Mouse (Mus musculus): ENCODE results near the gene Fbxl8.
"Not testable (repeated sequence)": the region's sequence is repeated elsewhere in the genome, so short reads cannot be mapped to it uniquely, and the experiment has no call there.

Gene Fbxl8

DNA sequence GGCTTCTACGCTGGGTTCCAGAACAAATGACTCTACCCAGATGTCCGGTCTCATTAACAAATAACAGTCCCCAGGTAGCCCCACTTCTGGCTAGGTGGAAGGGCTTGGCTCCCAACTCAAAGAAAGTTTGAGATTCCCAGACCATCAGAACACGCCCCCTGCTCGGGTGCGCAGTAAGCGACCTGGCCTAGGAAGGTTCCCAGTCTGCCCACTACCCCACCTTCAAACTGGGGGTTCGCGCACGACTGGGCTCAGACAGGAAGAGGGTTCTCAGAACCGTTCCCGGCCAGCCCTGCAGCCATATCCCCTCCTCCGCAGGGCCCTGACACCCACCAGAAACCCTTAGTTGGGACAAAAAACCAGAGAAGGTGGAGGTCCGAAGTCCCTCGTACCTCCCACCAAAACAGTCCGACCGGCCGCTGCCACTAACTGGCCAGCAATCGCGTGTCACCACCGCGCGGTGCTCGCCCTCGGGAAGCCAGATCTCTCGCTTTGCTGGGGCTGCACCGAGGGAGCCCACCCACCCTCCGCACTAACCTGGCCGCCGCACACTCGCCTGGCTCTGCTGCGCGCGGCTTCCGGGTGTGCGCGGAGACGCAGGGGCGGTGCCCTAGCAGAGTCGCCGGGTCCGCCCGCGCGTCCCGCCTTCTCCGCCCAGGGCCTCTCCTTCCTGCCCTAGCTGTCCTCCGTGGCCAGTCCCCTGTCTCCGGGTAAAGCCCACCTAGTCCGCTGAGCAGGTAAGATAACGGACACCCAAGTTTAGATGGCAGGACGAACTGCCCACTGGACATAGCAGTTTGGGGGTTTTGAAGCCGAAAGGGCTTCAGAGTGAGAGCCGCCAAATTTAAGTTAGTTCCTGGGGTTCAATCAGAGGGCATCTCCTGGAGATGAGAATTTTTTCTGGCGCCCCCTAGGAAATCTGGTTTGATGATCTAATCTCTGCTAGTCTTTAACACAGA lies at the start of gene Fbxl8, which contains the start of gene Tradd:
Gene Fbxl8, plus strand, starts transcription at position 625 of the 959 bp plus-strand sequence.
Gene Tradd, minus strand, starts transcription at position 586 of the 959 bp plus-strand sequence.
- no peak for DNase-seq (ENCODE audit: low spot score)

DNA sequence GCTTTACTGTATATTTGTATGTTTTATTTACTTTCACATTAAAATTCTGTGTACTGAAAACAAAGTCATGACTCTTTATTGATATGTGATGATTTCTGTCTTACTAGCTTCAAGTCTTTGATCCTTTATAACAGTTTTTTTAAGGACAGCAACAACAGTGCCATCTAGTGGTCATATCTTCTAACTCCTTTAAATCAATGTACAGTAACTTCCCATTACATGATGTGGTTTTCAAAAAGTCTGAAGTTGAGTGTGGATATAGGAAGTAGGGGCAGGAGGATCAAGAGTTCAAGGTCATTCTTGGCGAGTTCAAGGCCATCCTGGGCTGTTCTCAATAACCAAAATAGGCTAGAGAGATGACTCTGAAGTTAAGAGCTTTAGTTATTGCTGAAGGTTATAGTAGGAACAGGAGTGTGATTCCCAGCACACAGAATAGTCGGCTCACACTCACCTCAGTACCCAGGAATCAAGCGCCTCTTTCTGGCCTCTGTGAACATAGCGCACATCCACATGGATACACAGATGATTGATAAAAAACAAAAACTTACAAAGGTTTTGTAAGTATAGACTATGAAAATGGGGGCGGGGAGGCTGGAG lies 46.4 kb upstream of the Fbxl8 start:
- peak; percentile 59 for DNase-seq (ENCODE audit: low spot score)

DNA sequence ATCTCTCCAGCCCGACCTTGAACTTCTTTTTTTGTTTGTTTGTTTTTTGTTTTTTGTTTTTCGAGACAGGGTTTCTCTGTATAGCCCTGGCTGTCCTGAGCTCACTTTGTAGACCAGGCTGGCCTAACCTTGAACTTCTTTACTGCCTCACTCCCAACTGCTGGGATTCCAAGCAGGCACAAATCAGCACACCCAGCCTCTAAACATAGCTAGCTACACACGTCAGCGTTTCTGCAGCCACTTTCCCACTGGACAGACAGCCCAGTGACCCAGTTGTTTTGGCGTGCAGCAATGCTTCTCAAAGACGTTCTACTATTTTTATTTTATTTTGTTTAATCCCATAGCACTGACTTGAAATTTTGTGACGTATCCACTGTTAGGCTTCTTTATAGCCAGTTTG lies 40.6 kb upstream of the Fbxl8 start:
- DNase-seq (ENCODE audit: low spot score): no peak

DNA sequence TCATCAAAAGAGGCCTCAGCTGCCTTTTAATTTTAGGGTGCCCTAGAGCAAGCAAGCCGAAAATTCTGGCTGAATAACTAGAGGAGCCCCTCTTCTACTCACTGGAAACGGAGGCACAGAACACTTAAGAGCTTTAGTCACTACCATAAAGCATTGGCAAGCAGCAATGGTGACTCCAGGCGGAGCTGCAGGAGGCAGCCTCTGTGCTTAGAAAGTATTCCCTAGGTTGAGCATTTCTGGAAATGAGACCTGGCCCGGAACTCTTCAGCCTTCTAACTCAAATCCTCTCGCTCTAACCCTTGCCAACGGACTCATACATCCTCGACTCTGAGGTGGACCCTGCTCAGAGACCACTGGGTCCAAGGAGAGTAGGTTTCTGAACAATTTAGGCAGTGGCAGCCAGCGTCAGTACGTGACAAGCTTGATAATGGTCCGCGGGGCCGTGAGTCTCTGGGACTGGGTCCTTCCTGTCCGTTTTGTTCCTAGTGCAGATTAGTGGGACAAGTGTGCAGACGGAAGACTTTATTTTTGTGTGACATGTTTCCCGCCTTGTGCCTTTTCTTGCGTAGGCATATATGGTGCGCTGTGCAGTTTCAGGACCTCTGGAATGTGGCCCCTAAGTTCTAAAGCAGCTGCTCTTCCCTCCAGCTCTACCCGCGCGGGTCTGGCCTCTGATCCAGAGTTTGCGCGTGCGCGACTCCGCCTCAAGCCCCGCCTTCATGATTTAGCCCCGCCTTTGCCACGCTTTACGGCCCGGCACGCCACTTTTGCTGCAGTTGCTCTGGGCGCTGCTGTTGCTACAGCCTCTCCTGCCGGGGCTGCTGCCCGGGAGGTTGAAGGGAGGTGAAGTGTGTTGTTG lies 39.8 kb upstream of the Fbxl8 start, which contains the start of gene D230025D16Rik:
Gene D230025D16Rik, plus strand, starts transcription at position 733 of the 859 bp plus-strand sequence.
- DNase-seq (ENCODE audit: low spot score): peak; percentile 87

DNA sequence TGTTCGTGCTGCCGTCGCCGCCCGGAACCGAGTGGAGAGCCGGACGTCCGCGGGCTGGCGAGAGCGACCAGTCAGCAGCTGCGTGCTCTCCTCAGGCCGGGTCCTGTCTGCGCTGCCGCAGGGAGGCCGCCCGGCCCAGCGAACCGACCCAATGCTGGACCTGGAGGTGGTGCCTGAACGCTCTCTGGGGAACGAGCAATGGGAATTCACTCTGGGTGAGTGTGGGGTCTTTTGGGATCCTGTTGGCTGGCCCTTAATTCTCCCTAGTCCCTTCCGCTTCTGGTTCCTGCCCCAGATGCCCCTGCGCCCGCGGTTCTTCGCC lies 39.2 kb upstream of the Fbxl8 start:
- DNase-seq (ENCODE audit: low spot score): no peak

DNA sequence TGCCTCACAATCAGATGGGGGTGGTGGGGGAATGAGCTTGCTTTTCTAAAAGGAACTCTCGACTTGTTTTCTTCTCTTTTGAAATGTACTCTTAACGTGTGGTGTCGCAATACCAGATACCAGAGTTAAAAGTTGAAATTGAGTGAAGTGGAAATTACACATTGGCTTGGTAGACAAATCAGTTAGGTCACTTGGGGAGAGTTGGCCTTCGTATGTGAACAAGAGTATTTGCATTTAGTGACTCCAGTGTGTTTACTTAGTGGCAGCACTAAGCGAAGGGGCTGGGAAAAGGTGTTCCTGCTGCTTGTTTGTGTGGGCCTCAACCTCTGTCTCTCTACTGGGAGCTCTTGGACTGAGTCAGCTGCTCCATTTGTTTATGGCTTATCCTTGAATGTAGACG lies 38.5 kb upstream of the Fbxl8 start:
- no peak for DNase-seq (ENCODE audit: low spot score)

DNA sequence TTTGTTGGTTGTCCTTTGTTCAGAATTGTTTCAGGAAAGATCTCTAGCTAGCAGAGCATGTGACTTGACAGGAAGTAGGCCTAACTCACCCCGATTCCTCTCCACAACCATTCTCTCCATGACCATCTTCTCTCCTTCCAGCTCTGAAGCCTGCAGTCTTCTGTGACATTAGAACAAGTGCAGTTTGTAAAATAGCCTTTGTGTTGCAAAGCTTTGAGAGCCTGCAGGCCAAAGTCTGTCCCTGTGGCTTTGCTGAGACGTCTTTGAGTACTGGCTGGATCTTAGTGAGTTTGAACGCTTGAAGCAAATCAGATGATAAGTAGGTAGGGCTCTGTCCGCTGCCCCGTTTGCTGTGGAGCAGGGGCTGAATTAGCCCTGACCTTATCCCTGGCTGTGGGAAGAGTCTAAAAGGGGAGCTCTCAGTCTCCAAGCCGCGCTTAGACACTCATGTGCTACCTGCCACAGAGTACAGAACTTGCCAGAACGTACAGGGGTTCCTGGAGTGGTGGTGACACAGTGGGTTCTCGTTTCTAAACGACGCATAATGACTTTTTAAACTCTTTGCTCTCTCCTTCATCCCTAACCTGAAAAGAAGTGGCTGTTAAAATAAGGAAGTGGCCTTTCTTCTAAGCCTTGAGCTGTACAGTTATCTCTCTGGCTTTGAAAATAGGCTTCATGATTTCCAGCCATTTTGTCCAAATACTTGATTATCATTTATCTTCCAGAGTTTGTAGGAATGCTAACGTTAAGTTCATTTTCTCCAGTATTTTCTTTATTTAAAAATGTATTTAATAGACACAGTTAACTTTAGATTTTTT lies 32.7 kb upstream of the Fbxl8 start:
- no peak for DNase-seq (ENCODE audit: low spot score)

DNA sequence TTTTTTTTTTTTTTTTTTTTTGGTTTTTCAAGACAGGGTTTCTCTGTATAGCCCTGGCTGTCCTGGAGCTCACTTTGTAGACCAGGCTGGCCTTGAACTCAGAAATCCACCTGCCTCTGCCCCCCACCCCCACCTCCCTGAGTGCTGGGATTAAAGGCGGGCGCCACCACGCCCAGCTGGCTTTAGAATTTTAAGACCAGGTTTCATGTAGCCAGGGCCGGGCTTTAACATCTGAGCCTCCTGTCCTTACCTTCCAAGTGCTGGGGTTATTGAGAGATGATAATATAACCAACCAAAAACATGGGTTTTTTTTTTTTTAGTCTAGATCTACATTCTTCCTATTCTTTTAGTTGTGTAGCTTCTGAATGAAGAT lies 32.1 kb upstream of the Fbxl8 start:
- DNase-seq (ENCODE audit: low spot score): not testable (repeated sequence)

DNA sequence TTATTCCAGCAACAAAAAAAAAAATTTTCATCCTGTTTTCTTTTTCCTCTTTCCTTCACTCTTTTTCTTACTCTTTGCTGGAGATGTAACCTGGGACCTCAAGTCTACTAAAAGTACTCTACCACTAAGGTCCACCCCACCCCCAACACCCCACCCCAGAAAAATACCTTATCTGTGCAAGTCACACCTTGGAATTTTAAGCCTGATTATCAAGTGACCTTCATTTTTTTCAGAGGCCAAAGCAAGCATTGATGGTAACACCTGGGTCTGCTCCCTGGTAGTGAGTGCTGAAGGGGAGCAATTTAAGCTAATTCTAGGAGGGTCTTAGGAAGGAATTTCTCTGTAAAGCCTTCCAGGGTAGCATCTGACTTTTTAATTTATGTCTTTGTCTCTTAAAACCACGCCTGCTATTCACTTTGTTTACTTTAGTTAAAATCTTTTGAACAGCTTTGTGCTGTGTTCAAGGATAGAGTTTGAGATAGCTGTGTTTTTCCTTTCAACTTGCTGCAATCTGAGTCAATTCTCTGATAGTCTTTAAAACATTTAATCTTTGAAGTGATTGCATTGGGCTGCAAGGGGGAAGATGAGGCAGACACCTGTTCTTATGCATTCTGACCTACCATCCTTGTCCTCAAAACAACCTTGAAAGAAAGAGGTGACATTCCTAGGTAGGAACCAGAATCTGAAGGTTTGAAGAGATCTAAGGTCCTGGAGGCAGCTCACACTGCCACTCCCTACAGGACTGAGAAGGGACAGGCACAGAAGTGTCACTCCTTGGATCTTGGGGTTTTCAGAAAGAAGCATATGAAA lies 31.1 kb upstream of the Fbxl8 start:
- no peak for DNase-seq (ENCODE audit: low spot score)

DNA sequence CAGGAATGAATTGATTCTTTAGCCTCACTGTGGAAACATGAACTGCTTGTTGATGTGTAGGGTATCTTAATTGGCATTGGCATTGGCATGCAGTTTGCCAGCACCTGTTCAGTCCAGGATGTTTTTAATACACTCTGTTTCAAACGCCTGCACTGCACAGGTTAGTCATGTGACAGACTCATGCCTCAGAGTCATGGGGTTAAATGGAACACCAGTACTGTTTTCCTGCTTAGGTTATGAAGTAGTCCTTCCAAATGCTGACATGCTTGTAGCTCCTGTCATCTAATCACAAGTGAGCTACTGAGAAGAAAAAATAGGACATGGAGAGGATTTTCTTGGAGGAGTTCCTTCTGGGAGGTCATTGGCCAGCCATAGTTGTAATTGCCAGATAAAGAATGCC lies 29.2 kb upstream of the Fbxl8 start:
- DNase-seq (ENCODE audit: low spot score): no peak

DNA sequence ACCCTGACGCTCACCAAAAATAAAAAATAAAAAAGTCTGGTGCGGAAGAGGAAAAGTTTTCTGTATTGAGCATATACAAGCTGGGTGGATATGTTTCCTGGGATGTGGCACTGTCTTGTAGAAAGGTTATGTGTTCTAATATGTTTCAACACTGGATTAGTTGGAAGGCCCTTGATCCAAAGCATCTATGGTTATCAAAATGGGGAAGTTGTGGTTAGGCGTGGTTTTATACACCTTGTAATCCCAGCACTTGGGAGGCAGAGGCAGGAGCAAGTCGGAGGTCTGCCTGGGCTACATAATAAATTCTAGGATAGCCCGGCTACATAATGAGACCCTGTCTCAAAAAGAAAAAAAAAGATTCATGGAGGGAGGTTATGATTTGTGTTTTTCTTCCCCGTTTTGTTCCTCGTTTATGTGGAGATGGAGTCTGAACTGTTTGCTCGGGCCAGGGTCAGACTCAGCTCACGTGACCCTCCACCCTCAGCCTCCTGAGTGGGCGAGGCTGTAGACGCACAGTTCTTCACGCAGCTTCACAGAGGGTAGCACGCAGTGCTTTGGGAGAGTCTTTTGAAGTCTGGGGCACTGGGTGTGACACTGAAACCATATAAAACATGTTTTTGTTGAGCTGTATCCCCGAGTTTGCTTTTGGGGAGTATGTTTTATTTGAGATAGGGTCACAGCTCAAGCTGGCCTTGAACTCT lies 26.9 kb upstream of the Fbxl8 start:
- DNase-seq (ENCODE audit: low spot score): no peak

DNA sequence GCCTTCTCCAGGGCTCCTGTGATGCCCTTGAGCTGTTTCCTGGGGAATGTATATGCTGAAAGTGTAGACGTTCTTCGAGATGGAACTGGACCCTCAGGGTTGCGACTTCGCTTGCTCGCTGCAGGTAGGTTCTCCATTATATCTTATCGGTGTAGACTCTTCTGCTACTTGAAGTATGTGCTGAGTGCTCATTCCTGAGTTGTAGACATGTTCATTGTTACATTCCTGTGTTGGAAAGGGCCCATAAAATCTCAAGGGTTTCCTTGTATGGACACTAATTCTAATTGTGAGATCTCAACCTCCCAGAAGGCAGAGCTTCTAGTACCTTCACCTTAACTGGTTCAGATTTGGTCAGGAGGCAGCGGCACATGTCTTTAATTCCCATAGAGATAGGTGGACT lies 23.4 kb upstream of the Fbxl8 start:
- DNase-seq (ENCODE audit: low spot score): no peak

DNA sequence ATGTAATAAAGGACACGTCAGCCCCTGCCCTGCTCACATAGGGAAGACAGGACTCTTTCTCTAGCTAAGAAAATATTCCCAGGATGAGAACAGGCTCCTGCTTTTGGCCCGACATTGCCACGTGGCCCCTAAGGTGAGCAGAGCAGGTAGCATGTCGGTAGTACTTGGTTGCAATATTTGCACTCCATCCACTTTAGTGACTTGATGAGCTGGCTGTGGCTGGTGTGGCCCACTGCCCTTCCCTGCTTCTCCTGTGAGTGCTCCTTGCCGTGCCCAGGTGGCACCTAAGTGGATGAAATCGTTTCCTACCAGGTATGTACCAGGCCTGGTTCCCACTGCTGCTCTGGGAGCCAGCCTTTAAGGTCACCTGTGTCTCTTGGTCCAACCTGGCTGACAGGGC lies 12.5 kb upstream of the Fbxl8 start:
- DNase-seq (ENCODE audit: low spot score): no peak

DNA sequence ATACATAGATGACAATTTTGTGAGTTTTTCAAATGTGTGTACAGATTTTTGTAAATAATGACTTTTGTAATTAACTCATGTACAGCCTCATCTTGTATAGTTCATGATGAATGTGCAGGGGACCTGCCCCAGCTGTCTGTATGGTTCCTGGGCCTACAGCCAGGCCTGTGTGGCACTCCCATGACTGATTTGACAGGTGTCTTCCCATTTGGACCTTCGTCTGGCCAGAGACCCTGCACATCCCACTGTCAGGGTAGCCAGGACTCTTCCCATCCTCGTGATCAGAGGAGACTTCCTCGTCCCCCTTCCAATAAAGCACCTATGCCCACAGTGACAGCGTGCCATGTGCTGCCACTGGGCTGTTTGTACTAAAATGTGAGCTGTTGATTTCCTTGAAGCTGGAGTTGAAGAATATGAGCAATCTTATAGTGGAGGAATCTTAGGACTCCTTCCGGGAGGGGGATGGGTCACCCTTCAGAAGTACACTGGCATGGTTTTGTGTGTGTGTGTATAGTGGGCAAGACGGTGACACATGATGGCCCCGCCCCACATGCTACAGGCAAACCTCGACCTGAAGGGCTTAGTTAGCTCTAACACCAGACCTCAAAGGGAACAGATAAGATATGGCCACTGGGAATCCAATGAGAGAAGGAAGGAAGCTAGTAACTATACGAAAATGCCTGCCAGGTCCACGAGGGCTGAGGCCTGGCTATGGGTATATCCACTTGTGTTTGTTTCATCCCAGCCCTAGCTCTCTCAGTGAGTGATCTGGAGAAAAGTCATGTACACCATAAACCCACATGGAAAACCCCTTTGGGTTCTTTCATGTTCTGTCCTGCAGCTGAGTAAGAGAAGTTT lies 11.5 kb upstream of the Fbxl8 start:
- DNase-seq (ENCODE audit: low spot score): no peak

DNA sequence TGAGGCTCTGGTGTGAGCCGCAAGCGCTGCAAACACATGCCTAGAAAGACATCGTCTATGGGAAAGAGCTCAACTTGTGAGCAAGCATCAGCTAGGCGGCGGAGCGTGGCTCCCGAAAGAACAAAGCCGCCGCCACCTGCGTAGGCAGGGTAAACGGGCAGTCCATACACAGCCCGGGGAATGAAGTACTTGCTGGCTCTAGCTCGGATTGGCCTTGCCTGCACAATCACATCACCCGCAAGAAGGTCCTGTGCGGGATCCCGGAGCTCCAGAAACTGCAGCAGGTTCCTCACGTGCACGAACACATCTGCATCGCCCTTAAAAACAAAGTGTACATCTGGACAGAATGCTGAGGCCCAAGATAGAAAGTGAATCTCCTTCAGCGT lies 10.7 kb upstream of the Fbxl8 start:
- no peak for DNase-seq (ENCODE audit: low spot score)

DNA sequence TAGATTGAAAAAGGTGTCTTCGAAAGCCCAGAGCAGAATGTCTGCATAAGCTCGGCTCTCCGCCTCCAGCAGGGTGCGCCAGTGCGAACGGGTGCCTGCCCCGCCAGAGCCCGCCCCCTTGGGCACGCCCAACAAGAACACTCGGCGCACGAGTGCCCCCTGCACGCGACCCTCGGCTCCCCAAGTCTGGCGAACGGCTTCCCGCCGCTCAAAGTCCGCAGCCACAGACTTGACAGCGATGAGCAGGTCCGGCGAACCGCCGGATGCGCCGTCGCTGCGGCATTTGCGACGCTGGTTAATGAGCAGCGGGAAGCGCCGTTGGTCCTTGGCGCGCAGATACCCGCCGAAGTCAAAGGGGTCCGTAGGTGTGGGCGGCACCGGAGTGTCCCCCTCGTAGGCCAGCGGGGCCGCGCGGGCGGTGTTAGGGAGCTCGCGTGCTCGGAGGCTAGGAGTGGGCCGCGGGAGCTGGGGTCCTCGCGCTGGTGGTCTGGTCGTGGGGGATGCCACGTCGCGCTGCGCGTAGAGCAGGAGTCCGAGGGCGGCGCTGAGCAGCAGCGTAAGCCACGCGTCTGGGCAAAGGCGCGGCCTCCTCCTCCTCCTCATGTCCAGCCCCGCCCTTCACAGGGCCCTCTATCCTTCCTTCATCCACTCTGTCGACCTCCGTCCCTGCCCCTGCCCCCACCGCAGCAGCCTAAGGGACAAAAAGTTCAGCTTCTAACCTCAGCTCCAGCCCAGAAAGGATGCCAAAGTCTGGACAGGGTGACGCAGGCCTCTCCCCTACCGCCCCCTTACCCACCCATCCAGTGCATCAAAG lies 10.1 kb upstream of the Fbxl8 start:
- peak; percentile 87 for DNase-seq (ENCODE audit: low spot score)

DNA sequence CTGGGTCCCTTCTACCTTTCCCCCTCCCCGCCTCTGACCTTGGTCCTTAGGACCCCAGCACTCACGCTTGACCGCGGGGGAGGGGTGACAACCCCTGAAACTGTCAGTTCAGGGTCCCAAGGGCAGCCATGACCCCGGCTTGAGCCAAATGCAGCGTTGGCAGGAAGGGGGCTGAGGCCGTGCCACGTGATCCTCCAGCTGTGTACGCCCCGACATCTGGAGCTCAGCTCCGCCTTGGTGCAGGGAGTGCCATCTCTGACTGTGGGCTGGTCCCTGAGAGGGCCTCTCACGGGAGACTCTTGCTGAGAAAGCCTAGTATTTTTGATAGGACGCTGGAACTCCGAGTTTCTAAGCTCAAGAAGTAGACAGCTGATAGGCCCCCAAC lies 9.5 kb upstream of the Fbxl8 start, which contains the start of gene B3gnt9:
Gene B3gnt9, minus strand, starts transcription at position 188 of the 385 bp plus-strand sequence.
- DNase-seq (ENCODE audit: low spot score): no peak
